Mouse (Mus musculus): ENCODE measurements around the gene Bcdin3d.
"Not testable (repeated sequence)": the region's sequence is repeated elsewhere in the genome, so short reads cannot be mapped to it uniquely, and the experiment has no call there.

Gene Bcdin3d

DNA sequence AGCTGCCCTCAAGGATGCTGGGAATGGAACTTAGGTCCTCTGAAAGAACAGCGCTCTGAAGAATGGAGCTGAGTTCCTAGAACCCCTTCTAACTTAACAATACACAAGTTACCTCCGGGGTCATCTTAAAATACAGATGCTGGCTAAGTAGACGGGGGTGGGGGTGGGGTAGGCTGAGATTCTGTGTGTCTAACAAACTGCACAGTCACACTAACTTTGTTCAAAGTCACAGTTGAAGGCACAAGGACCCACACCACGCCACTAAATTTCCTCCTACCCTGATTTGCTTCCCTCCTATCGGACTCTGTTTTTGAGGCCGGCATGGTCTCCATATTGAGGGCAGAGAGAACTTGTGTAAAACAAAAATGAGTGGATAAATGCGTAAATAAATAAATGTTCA, 1.6 kb downstream of the Bcdin3d start:
- DNase-seq, result no peak

- DNase-seq, result no peak
Observed at GRCm38 (mm10) chr15:99471677-99472063, 2.9 kb downstream of the Bcdin3d start.

DNA sequence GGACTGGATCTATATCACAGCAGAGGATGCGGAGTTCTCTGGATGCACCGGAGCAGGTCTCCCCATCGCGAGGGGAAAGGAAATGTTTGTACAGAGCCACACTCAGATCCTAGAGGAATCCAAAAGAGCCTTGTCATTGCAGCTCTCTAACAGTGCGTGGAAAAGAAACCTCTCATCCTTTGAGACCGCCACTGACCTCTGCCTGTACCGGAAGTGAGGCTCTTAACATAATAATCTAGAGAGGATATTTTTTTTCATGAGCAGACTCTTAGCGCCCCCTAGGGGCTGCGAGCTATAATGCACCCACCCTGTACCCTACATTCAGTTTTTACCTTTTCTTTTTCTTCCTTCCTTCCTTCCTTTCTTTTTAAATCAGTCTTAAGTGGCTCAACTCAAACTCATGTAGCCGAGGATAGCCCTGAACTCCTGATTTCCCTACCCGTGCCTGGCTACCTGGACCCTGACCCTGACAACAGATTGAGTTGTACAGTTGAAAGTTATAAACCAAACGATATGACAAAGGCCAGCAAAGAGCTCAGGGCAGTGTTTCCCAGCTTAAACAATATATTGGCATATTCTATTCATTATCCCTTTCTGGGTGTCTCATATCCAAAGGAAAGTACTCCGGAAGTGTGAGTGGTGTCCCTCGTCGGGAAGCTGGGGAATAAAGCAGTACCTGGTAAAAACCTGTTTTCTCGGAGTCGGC, 3.4 kb downstream of the Bcdin3d start:
- peak; percentile 58 to 64 for DNase-seq

DNA sequence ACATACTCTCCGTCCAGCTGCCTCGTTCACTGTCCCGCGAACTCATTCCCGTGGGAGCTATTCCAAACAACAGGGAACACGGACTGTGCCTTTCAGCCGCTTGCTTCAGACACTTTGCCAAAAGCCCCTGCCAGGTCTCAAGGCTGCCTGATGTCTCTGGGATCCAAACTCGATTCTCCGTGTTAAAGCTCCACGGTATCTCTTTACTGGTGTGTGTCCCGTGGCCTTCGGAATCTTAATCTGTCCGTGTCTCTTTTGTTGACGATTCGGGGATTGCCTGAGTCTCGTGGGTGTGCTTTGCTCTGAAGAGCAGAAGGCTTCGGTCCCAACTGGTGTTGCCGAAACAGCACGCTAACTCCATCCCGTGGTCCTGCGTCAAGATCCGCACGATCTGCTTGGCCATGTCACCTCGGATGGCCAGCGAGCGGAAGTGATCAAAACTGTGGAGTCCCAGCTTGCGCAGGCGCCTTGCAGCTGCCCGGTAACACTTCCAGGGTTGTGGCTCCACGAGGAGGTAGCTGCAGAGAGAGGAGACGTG, 4.2 kb downstream of the Bcdin3d start:
- DNase-seq, result peak in 1 of 2 experiments; percentile 16

- no peak for DNase-seq
Observed at GRCm38 (mm10) chr15:99469736-99470135, 4.8 kb downstream of the Bcdin3d start.

DNA sequence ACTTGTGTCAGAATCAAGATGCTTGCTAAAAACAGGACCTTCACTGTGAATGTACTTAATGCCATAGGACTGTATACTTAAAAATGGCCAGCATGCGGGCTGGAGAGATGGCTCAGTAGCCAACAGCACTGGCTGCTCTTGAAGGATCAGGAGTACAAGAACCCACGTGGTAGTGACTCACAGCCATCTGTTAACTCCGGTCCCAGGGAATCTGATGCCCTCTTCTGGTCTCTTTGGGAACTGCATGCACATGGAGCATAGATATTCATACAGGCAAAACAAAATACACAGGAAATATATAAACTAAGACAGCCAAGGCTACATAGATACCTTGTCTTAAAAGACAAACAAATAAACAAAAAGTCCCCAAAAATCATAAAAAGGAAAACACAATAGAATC, 5.5 kb downstream of the Bcdin3d start:
- DNase-seq, result peak; percentile 75 to 87

GRCm38 (mm10) chr15:99463194-99463593, 11.3 kb downstream of the Bcdin3d start:
- no peak for DNase-seq

DNA sequence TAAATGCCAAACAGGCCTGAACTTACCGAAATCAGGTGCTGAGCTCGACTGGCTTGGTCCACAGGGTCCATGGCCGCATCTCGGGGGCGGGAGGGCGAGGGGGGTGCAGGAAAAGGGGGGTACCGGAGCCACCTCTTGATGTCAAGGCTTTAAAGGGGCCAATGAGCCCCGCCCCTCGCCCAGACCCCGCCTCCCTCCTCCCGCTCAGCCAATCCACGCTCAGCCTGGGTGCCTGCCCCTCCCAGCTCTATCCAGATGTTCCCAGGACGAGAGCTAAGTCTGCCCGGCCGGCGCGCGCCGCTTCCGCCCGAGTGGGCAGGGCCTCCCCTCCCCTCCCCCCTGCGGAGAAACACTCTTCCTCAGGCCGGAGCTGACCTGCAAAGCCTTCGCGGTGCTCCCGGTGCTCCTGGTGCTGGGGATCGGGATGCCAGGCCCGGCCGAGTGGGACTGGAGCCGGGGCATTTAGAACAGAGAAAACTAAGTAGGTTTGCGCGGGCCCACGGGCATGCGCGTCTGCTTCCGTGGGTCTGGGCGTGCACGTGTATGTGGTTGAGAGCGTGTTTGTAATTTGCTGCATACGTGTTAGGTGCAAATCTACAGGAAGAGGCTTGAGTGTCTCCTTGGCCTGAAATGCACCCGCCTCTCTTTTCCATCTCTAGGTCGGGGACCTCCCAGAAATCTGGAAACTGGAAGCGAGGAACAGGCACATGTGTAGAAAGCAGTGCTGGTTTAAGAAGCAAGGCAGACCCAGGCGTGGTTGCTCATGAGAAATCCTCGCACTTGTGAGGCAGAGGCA, 16.7 kb downstream of the Bcdin3d start, which contains the start of gene Nckap5l:
Gene Nckap5l (minus strand): TSS at position 143 of the 796 bp plus-strand sequence.
- DNase-seq, result peak; percentile 89 to 92

DNA sequence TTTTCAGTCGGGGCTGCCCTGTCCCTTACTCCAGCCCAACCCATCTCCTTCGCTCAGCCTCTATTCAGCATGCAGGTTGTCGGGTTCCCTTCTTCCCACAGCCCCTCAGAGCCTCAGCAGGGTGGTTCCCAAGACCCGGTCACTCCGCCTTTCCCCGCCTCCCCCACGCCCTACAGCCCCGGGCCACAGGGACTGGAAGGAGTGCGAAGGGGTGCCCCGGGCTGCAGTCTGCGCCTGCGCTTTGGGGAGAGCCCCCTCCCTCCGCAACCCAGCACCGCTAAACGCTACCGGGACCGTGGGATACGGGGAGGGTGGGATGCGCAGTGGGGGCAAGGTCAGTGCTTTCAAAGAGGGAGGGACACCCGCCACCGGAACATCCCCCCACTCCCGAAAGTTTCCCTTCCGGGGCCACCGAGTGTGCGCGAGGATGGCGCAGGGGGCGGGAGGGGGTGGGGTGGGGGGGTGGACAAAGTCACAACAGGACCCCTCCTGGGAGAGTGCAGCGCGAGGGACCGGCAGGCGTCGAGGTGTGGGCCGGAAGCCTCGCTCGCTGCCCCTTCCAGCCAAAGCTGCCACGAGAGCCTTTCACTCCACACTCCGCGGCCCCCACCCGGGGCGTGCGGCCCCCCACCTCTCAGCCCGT, 17.4 kb downstream of the Bcdin3d start:
- peak in 1 of 2 experiments; percentile 32 for DNase-seq

DNA sequence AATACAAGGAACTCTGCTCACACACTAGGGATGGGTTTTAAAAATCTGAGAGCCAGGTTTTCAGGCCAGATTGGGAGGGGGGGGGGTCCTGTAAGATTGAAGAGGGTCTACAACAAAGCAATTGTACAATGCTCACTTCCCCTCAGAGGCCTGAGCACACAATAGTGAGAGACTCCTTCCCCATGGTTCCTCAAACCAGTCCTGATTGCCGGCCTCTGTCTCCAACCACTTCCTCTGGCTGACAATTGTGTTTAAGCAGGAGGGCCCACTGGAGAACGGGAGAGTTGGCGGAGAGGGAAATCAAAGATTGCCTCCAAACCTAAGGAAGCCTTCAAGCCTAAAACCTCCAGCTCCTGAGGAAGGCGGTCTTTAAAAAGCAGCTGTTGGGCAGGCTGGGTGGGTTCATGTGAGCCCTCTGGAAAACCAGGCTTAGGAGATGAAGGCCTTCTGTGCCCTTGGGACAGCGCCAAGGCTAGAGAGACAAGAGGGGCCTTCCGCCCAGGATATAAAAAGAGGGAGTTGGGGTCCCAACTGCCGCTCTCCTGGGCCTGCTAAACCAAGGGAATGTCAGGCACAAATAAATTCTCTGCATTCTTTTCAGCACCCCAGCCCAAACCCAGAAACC, 18.1 kb downstream of the Bcdin3d start:
- no peak for DNase-seq

DNA sequence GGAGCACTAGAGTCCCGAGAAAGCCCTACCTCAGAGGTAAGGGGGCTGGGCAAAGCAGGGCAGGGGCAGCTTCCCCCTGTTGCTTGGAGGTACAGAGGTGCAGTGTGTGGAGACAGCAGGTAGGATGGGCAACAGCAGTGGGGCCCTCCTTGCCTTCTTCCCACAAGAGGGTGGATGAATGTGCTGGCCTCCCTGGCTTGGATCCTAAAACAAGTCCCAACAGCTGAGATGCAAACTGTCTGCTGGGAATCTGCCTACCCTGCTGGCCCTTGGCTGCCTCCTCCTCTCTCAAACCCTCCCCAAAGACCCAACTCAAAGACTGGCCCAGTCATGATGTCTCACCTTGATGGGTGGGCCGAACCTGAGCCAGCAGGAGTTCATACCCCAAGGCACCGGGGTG, 19.1 kb downstream of the Bcdin3d start:
- DNase-seq, result no peak

- DNase-seq, result no peak
Observed at GRCm38 (mm10) chr15:99454585-99455279, 19.8 kb downstream of the Bcdin3d start.

DNA sequence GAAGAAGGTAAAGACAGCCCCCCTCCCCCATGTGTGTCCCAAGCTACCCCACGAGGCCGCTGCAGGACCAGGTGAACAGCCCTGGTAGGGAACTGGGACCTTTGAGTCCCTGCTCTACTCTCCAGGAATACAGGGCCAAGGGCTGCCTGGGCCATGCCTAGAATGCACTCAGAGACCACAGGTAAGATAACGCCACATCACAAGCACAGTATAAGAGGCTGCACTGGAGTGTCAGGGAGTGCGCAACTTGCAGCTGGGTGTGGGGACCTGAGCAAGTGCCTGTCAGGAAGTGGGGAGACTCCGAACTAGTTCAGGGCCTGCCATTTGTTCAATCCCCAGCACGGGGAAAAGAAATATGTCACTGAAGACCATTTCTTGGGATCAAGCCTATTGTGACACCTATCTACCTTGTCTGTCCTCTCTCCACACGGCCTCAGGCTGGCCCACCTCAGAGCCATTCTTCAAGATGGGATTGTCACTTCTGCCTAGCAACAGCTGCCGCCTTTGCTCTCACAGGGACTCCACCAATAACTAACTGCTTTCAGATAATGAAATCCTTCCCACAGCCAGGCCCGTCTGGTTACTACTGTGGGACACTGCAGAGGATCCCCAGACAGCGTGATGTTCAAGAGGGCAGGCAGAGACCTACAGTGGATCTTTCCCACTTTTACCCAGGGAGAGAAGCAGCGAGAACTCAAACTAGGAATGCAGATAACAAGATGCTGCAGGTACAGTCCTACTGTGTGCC, 21.2 kb downstream of the Bcdin3d start:
- no peak for DNase-seq

- DNase-seq, result no peak
Observed at GRCm38 (mm10) chr15:99449751-99450280, 24.7 kb downstream of the Bcdin3d start.

DNA sequence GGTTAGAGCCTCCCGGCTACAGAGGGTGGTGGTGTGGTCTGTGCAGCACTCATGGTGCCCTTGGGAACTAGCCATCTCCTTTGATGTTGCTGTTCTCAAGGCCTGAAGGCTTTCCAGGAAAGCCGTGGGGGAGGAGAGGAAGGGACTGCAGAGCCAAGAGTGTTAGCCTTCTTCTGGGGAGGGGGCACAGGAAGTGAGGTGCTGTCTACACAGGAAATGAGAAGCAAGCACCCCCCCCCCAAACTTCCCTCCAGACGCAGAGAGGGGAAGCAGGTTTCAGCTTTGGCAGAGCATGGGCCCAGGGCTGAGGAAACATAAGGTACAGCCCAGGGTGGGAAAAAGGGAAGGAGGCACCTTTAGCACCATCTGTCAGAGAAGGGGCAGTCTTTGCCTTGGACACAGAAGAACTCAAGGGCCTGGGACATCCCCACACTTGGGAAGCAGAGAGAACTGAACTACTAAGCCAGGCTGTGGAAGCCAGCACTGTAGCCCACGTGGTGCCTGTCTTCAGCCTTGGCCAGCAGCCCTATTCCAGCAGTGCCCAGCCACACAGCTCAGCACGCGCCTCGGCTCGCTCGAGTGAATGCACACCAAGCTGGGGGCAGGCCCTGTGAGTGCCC, 25.3 kb downstream of the Bcdin3d start:
- DNase-seq, result no peak

DNA sequence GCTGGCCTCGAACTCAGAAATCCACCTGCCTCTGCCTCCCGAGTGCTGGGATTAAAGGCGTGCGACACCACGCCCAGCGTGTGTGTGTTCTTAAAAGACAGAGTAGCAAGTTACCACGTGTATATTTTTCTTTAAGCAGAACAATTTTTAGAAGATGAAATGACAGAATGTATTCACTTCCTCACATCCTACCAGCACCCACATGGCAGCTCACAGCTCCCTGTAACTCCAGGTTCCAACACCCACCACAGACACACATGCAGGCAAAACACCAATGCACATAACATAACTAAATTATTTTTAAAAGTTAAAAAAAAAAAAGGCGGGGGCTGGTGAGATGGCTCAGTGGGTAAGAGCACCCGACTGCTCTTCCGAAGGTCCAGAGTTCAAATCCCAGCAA, 28.4 kb downstream of the Bcdin3d start:
- not testable (repeated sequence) for DNase-seq

GRCm38 (mm10) chr15:99445567-99445966, 29.0 kb downstream of the Bcdin3d start:
- DNase-seq, result no peak

DNA sequence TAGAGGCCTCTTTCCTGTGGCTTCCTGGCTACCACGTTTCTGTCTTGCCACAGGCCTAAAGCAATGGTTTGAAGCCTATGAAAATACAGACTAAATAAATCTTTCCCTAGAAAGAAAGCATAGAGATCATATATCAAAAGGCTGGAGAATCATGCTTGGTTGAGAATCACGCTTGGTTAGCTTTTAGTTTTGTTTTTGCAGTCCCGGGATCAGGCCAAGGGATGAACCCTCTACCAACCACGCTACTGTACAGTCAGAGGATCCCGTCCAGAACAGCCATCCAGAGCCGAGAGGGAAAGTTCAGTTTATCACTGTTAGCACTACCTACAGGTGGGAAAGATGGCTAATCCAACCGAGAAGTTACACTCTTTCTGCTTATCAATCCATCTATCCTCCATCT, 32.2 kb downstream of the Bcdin3d start:
- DNase-seq, result no peak

DNA sequence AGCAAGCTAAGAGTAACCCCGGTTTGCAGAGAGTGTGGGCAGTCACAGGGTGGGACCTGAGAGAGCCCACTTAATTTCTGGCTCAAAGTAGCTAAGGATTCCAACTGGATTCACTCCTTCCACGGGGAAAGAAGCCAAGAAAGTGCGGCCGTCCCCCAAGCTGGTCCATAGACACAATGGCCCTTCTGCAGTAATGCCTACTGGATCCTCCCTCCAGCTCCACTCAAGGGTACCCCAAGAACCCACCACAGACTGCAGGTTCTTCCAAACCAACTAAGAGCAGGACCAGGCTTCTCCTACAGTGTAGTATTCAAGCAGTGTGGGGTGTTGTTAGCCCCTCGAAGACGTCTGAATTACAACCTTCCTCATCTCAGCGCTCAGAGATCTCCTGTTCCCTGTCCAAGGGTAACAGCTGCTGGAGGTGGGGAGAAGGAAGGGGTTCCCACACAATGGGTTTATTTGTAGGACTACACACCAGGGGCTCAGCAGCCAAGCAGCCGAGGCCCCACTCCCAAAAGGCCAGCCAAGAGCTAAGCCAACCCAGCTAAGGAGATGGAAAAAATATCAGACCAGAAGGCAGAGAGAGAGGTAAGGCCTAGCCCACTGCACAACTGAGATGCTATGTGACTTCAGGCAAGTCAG, 33.6 kb downstream of the Bcdin3d start:
- no peak for DNase-seq

- DNase-seq, result no peak
Observed at GRCm38 (mm10) chr15:99440112-99440815, 34.3 kb downstream of the Bcdin3d start.

Data from kidney, adult 8-10 months (tissue).